Mouse (Mus musculus) ES-CJ7 (cell line): Measurements from ENCODE around the gene Lrrc26.
"Not testable (repeated sequence)": the region's sequence is repeated elsewhere in the genome, so short reads cannot be mapped to it uniquely, and the experiment has no call there.

Experiments
- DNase-seq: peaks from one replicate; pipeline ENCODE4 v3.0.0; 2011; ENCODE audit warnings: low read depth, low spot score

Lrrc26 gene

GRCm38 (mm10) chr2:25289651-25290050, at the start of gene Lrrc26:
Gene Lrrc26, plus strand, starts transcription at chr2:25289915.
- DNase-seq = no peak

GRCm38 (mm10) chr2:25240310-25240709, 49.4 kb upstream of the Lrrc26 start:
- DNase-seq = no peak

- DNase-seq = peak; percentile 97
Measured at GRCm38 (mm10) chr2:25240723-25241437, 48.8 kb upstream of the Lrrc26 start.

DNA sequence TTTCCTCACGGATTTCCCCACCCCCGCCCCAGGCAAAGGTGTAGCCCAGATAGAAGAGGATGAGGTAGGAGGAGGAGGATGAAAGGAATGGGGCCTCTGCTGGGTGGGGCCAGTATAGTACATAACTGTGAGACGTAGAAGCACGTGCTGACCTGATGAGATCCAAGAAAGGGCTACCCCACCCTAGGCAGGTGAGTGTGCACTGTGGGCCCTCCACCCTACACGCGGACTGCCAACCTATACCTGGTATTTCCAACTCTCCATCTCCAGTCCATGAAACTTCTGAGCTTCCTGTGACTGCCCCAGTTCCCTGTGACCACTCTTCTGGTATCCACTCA, 48.3 kb upstream of the Lrrc26 start:
- peak; percentile 47 for DNase-seq

DNA sequence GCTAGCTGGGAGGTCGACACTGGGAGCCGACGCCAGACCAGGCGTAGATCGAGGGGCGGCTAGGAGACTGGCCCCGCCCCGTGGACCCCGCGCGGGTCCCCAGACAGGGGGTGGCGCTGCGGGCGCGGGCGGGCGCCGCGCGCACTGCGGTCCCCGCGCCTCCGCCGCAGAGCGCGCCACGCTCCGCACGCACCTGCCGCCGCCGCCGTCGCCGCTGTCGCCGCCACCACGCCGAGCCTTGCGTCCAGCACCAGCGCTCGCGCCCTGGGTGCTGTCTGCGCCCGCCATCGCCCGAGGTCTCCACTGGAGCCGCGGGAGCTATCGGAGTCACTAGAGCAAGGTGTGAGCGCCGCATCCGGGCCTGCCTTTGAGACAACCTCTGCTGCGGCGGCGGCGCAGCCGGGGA, 47.6 kb upstream of the Lrrc26 start, which contains the start of the genes Rnf208 and Cysrt1:
Rnf208 (plus strand) TSS at position 155 of the 406 bp plus-strand sequence.
Cysrt1 (minus strand) TSS at position 352 of the 406 bp plus-strand sequence.
- no peak for DNase-seq

GRCm38 (mm10) chr2:25243342-25243741, 46.4 kb upstream of the Lrrc26 start:
- DNase-seq = no peak

DNA sequence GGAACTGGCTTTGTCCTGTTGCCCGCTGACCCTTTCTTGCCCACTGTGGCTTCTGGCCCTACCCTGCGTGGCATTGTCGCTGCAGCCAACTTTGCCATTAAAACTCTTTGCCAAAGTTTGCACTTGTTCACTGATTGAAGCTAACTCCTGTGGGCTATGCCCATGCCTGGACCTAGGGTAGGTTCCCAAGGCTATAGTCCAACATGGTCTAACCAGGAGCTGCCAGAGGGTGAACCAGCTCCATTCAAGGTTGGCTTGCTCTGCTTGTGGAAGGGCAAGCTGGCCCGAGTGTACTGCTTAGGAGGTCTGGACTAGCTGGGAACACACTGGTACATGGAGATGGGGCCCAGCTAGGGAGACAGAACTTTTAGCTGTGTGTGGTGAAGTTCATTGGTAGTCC, 45.6 kb upstream of the Lrrc26 start:
- DNase-seq = no peak

DNA sequence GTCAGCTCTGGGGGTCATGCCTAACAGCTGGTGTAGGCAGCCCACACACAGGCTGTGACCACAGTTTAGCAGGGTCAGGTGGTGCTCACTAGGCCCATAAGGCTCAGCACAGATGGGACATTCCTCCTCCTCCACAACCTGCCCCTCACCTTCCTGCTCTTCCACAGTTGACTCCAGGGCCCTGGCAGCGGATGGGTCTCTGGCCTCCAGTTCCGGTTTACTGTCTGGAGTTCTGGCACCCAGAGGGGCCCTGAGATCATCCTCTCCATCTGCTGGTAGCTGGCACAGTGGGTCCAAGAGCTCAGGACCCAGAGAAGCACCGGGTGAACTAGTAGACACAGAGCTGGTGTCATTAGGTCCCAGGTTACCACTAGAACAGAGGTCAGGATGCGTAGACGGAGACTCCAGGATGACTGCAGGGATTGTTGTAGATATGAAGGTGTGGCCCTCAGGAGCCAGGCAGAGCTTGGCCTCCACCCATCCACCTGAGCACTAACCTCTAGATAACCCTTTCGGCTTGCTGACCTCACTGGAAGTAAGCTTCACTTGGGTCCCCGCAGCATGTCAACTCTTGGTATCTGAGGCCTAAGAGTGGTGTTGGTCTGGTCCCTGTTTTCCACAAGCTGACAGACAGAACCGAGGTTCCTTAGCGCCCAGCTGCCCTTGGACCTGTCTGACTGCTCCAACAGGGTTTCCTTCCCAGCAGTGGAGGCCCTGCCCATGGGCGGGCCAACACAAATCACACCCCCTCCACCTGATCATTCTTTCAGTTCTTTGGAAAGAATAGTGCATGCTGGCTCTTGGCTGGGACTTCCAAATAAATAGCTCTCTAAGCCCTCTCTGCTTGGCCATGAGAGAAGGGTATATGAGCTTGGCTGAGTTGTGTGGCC, 43.3 kb upstream of the Lrrc26 start, which contains the start of gene AL732309.1:
AL732309.1 (minus strand) TSS at position 681 of the 890 bp plus-strand sequence.
- DNase-seq = no peak

DNA sequence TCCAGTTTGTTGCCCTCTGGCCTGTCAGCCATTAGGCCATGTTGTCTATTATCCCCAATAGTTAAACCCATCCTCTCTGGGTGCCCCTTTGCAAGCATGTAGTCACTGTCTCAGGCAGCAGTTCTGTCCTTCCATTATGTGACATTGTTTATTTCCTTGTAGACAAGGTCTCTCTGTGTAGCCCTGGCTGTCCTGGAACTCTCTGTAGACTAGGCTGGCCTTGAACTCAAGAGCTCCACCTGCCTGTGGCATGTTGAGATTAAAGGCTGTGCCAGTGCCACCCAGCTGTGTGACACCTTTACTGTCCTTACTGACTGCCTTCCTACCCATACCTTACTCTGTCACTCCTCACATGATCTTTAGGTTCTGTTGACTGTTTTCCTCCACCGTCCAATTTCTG, 37.4 kb upstream of the Lrrc26 start:
- DNase-seq = peak; percentile 44

DNA sequence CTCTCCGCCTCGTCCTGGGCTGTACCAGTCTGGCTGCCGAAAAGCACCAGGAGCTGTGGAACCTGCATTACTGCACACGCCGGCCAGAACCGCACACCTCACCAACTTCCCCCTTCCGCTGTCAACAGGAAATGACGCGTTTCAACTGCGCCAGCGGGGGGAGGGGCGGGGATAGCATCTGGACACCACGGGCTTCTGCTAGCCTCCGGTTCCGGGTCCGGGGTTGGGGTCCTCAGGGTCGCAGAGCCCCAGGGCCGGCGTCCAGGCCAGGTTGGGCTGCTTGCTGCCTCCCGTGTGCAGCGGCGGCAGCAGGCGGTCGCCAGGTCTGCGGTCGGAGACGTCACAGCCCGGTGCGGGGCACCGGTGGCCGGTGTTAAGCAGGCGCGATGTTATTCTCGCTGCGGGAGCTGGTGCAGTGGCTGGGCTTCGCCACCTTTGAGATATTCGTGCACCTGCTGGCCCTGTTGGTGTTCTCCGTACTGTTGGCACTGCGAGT, 34.4 kb upstream of the Lrrc26 start, which contains the start of gene Tmem203:
Tmem203 (plus strand) TSS at position 156 of the 496 bp plus-strand sequence.
- DNase-seq = peak; percentile 91

- peak; percentile 84 for DNase-seq
Measured at GRCm38 (mm10) chr2:25256443-25257109, 33.1 kb upstream of the Lrrc26 start.

GRCm38 (mm10) chr2:25257250-25257649, 32.5 kb upstream of the Lrrc26 start:
- not testable (repeated sequence) for DNase-seq

DNA sequence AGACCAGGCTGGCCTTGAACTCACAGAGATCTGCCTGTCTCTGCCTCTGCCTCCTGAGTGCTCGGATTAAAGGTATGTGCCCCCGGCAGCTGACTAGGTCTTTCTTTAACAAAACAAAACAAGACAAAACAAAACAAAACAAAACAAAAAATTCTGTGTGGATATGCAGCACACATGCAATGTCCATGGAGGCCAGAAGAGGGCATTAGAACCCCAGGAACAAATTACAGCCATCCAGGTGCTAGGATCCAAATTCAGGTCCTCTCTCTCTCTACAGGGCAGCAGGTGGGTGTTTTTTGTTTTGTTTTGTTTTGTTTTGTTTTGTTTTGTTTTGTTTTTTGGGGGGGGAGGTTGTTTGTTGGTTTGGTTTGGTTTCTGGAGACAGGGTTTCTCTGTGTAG, 30.8 kb upstream of the Lrrc26 start:
- peak; percentile 67 for DNase-seq

DNA sequence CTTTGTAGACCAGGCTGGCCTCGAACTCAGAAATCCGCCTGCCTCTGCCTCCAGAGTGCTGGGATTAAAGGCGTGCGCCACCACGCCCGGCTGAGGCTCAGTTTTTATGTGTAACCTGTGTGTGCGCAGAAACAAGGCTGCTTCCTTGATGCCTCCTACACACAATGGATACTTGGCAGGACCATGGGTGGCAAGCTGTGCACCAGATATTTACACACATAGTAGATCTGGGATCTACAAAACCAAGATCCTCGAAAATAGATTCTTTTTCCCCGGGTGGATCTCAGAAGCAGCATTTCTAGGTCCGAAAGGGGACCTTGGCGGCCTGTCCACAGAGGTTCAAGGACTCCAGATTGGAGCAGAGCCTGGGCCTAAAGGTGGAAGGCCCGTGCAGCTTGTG, 27.8 kb upstream of the Lrrc26 start:
- DNase-seq = peak; percentile 45

GRCm38 (mm10) chr2:25262291-25262767, 27.4 kb upstream of the Lrrc26 start, which contains the start of gene Tprn:
Gene Tprn, plus strand, starts transcription at chr2:25262618.
- peak; percentile 99 for DNase-seq

DNA sequence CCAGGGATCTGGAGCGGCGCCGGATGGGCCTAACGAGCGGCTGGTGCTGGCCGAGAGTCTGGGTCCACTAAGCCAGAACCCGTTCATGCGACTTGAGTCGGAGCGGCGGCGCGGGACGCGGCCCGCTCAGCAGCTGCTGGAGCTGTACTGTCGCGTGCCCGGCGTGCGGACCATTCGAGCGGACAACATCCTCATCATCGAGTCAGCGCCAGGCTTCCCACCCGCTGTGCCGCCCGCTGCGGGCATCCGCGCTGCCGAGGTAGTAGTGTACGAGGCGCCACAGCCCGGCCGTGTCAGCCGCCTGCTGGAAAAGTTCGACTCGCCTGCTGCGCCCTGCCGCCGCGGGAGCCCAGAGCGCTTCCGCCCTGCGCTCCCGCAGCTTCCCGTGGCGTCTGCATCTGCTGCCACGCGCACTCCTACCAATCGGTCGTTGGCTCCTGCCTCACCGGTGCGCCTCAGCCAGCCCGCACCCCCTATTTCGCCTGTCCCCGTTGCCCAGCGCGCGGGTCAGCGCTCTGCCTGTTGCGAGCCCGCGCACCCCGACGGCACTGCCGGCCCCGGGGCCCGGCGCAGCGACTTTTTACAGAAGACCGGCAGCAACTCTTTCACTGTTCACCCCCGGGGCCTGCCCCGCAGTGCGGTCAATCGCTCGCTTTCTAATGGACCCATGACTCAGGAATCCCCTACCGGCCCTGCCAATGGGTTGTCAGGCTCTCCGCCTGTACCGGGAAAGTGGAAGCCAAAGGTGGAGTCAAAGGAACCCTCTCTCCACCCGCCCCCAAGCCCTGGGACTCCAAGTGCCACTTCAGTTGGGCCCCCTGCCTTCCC, 26.7 kb upstream of the Lrrc26 start:
- peak; percentile 55 for DNase-seq

- DNase-seq = no peak
Measured at GRCm38 (mm10) chr2:25263623-25264285, 26.0 kb upstream of the Lrrc26 start.

DNA sequence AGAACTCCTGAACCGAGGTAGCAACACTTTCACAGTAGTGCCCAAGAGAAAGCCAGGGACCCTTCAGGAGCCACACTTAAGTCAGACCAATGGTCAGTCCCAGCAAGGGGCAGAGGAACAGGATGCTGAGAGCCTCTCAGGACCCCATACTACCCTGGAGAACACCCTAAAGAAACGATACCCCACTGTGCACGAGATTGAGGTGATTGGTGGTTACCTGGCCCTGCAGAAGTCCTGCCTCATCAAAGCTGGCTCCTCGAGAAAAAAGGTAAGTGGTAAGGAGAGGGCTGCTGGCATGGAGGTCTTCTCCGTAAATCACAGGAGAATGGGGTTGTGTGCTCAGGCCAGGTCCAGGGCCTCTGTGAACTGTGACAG, 25.4 kb upstream of the Lrrc26 start:
- DNase-seq = no peak

DNA sequence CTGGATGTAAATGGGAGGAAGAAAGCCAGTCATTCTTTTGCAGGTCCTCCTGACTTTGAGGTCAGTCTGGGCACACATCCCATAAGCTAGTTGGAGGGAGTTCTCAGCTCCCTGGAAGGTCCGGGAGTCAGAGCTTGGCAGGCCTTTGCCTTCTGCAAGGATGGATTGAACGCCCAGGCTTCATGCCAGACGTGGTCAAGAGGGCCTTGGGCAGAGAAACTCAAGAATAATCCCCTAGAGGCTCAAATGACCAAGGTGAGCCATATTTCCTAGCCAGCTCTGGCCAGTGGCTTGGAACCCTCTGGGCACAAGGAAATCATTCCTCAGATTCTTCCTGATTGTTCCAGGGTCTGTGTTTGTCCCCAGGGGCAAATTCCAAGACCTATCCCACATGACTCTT, 24.9 kb upstream of the Lrrc26 start:
- DNase-seq = no peak
